Mouse (Mus musculus): Measurements from ENCODE around the gene Ppara. TPM values are rescaled to one million over a fixed set of nuclear protein-coding genes. Genes with fewer than 3 reads are reported as not detected.

Ppara gene
- polyA plus RNA-seq, 1 experiment from 2014 or later: 20.3 TPM

GRCm38 (mm10) chr15:85787482-85787881 lies 52.7 kb downstream of the Ppara start:
- Histone ChIP-seq H3K9ac (ENCODE audit: low read length) (no peak overlapping the region), H3K4me3 (ENCODE audit: low read length) (no peak overlapping the region), H3K4me1 (ENCODE audit: control insufficient read depth, insufficient read depth, low read length) (peaks cover 14% of the 10 kb centered on the region), H3K27ac (ENCODE audit: low read length) (no peak overlapping the region), H3K4me2 (ENCODE audit: low read depth, low read length) (no peak overlapping the region), H3K36me3 (ENCODE audit: control insufficient read depth, insufficient read depth) (peaks cover 7% of the 10 kb centered on the region), H3K27me3 (ENCODE audit: control insufficient read depth, insufficient read depth, low read length) (no peaks in the 10 kb centered on the region), H3K9me3 (replicated peaks; ENCODE audit: control insufficient read depth, low read length) (peaks cover 3% of the 10 kb centered on the region; the same call in 1 of the 2 replicates)
- ATAC-seq (replicated peaks; ENCODE audit: extremely low read depth, insufficient read depth, low FRiP score): no peak
- 91% methylated on average over 6 of the region's 6 CpGs for WGBS

- H3K27ac ChIP-seq (ENCODE audit: low read length): no peak overlapping the region
- H3K27me3 ChIP-seq (ENCODE audit: control insufficient read depth, insufficient read depth, low read length): no peaks in the 10 kb centered on the region
- H3K9ac ChIP-seq (ENCODE audit: low read length): no peak overlapping the region
- WGBS: 88% methylated on average over 4 of the region's 4 CpGs
- peaks cover 3% of the 10 kb centered on the region; the same call in 1 of the 2 replicates for H3K9me3 ChIP-seq (replicated peaks; ENCODE audit: control insufficient read depth, low read length)
- H3K4me2 ChIP-seq (ENCODE audit: low read depth, low read length): no peak overlapping the region
- no peak for ATAC-seq (replicated peaks; ENCODE audit: extremely low read depth, insufficient read depth, low FRiP score)
- H3K36me3 ChIP-seq (ENCODE audit: control insufficient read depth, insufficient read depth): peaks cover 7% of the 10 kb centered on the region
- peaks cover 17% of the 10 kb centered on the region for H3K4me1 ChIP-seq (ENCODE audit: control insufficient read depth, insufficient read depth, low read length)
- no peak overlapping the region for H3K4me3 ChIP-seq (ENCODE audit: low read length)
Measured at GRCm38 (mm10) chr15:85788051-85788450, 53.3 kb downstream of the Ppara start.

GRCm38 (mm10) chr15:85788633-85789032 lies 53.9 kb downstream of the Ppara start:
- peaks cover 17% of the 10 kb centered on the region for H3K4me1 ChIP-seq (ENCODE audit: control insufficient read depth, insufficient read depth, low read length)
- H3K9me3 ChIP-seq (replicated peaks; ENCODE audit: control insufficient read depth, low read length): no peaks in the 10 kb centered on the region
- no peak overlapping the region for H3K4me3 ChIP-seq (ENCODE audit: low read length)
- no peak overlapping the region for H3K4me2 ChIP-seq (ENCODE audit: low read depth, low read length)
- ATAC-seq (replicated peaks; ENCODE audit: extremely low read depth, insufficient read depth, low FRiP score): no peak
- H3K27ac ChIP-seq (ENCODE audit: low read length): 0 out of 2 replicates have a peak overlapping the region, but pooled peaks have one; percentile 3
- peaks cover 9% of the 10 kb centered on the region for H3K36me3 ChIP-seq (ENCODE audit: control insufficient read depth, insufficient read depth)
- no peaks in the 10 kb centered on the region for H3K27me3 ChIP-seq (ENCODE audit: control insufficient read depth, insufficient read depth, low read length)
- WGBS: 69% methylated on average over 16 of the region's 16 CpGs
- H3K9ac ChIP-seq (ENCODE audit: low read length): no peak overlapping the region

GRCm38 (mm10) chr15:85791449-85791848 lies 56.7 kb downstream of the Ppara start:
- WGBS: 79% methylated on average over 4 of the region's 4 CpGs
- H3K27ac ChIP-seq (ENCODE audit: low read length): no peak overlapping the region

GRCm38 (mm10) chr15:85792819-85793218 lies 58.0 kb downstream of the Ppara start:
- WGBS: 43% methylated on average over 1 of the region's 1 CpGs
- H3K4me3 ChIP-seq (ENCODE audit: low read length): no peak overlapping the region
- H3K27me3 ChIP-seq (ENCODE audit: control insufficient read depth, insufficient read depth, low read length): no peaks in the 10 kb centered on the region
- no peaks in the 10 kb centered on the region for H3K9me3 ChIP-seq (replicated peaks; ENCODE audit: control insufficient read depth, low read length)
- H3K9ac ChIP-seq (ENCODE audit: low read length): no peak overlapping the region
- peak overlapping the region; percentile 61 for H3K27ac ChIP-seq (ENCODE audit: low read length)
- peaks cover 20% of the 10 kb centered on the region for H3K36me3 ChIP-seq (ENCODE audit: control insufficient read depth, insufficient read depth)
- peaks cover 10% of the 10 kb centered on the region for H3K4me1 ChIP-seq (ENCODE audit: control insufficient read depth, insufficient read depth, low read length)
- ATAC-seq (replicated peaks; ENCODE audit: extremely low read depth, insufficient read depth, low FRiP score): peak; percentile 41; the same call in 1 of the 2 replicates
- H3K4me2 ChIP-seq (ENCODE audit: low read depth, low read length): no peak overlapping the region

More at GRCm38 (mm10) chr15:85791449-85791848, 56.7 kb downstream of the Ppara start:
- ATAC-seq (replicated peaks; ENCODE audit: extremely low read depth, insufficient read depth, low FRiP score): no peak
- H3K27me3 ChIP-seq (ENCODE audit: control insufficient read depth, insufficient read depth, low read length): no peaks in the 10 kb centered on the region
- peaks cover 16% of the 10 kb centered on the region for H3K4me1 ChIP-seq (ENCODE audit: control insufficient read depth, insufficient read depth, low read length)
- no peak overlapping the region for H3K4me3 ChIP-seq (ENCODE audit: low read length)
- no peak overlapping the region for H3K4me2 ChIP-seq (ENCODE audit: low read depth, low read length)
- no peak overlapping the region for H3K9ac ChIP-seq (ENCODE audit: low read length)
- no peaks in the 10 kb centered on the region for H3K9me3 ChIP-seq (replicated peaks; ENCODE audit: control insufficient read depth, low read length)
- peaks cover 20% of the 10 kb centered on the region for H3K36me3 ChIP-seq (ENCODE audit: control insufficient read depth, insufficient read depth)

GRCm38 (mm10) chr15:85795516-85795915 lies 60.7 kb downstream of the Ppara start:
- no peak overlapping the region for H3K4me3 ChIP-seq (ENCODE audit: low read length)
- 71% methylated on average over 6 of the region's 6 CpGs for WGBS
- peaks cover 26% of the 10 kb centered on the region for H3K36me3 ChIP-seq (ENCODE audit: control insufficient read depth, insufficient read depth)
- H3K4me1 ChIP-seq (ENCODE audit: control insufficient read depth, insufficient read depth, low read length): peaks cover 7% of the 10 kb centered on the region
- no peak overlapping the region for H3K4me2 ChIP-seq (ENCODE audit: low read depth, low read length)
- H3K27me3 ChIP-seq (ENCODE audit: control insufficient read depth, insufficient read depth, low read length): no peaks in the 10 kb centered on the region
- no peak overlapping the region for H3K9ac ChIP-seq (ENCODE audit: low read length)
- ATAC-seq (replicated peaks; ENCODE audit: extremely low read depth, insufficient read depth, low FRiP score): no peak
- no peaks in the 10 kb centered on the region for H3K9me3 ChIP-seq (replicated peaks; ENCODE audit: control insufficient read depth, low read length)
- no peak overlapping the region for H3K27ac ChIP-seq (ENCODE audit: low read length)

- H3K4me2 ChIP-seq (ENCODE audit: low read depth, low read length): no peak overlapping the region
- H3K27me3 ChIP-seq (ENCODE audit: control insufficient read depth, insufficient read depth, low read length): no peaks in the 10 kb centered on the region
- no peak overlapping the region for H3K9ac ChIP-seq (ENCODE audit: low read length)
- peaks cover 7% of the 10 kb centered on the region for H3K4me1 ChIP-seq (ENCODE audit: control insufficient read depth, insufficient read depth, low read length)
- peaks cover 20% of the 10 kb centered on the region for H3K36me3 ChIP-seq (ENCODE audit: control insufficient read depth, insufficient read depth)
- H3K27ac ChIP-seq (ENCODE audit: low read length): peak overlapping the region; percentile 34
- WGBS: 69% methylated on average over 8 of the region's 8 CpGs
- ATAC-seq (replicated peaks; ENCODE audit: extremely low read depth, insufficient read depth, low FRiP score): peak; percentile 32; the same call in 1 of the 2 replicates
- no peak overlapping the region for H3K4me3 ChIP-seq (ENCODE audit: low read length)
- no peaks in the 10 kb centered on the region for H3K9me3 ChIP-seq (replicated peaks; ENCODE audit: control insufficient read depth, low read length)
Measured at GRCm38 (mm10) chr15:85798676-85799075, 63.9 kb downstream of the Ppara start.

- Histone ChIP-seq H3K4me1 (ENCODE audit: control insufficient read depth, insufficient read depth, low read length) (peaks cover 7% of the 10 kb centered on the region), H3K4me2 (ENCODE audit: low read depth, low read length) (no peak overlapping the region), H3K9me3 (replicated peaks; ENCODE audit: control insufficient read depth, low read length) (no peaks in the 10 kb centered on the region), H3K4me3 (ENCODE audit: low read length) (no peak overlapping the region), H3K9ac (ENCODE audit: low read length) (no peak overlapping the region), H3K27ac (ENCODE audit: low read length) (peak overlapping the region; percentile 69), H3K27me3 (ENCODE audit: control insufficient read depth, insufficient read depth, low read length) (no peaks in the 10 kb centered on the region), H3K36me3 (ENCODE audit: control insufficient read depth, insufficient read depth) (peaks cover 11% of the 10 kb centered on the region; the same call in 1 of the 2 replicates)
- 0 out of 2 replicates have a peak, but pooled peaks have one; percentile 38 for ATAC-seq (replicated peaks; ENCODE audit: extremely low read depth, insufficient read depth, low FRiP score)
- 75% methylated on average over 2 of the region's 2 CpGs for WGBS
Measured at GRCm38 (mm10) chr15:85802931-85803330, 68.1 kb downstream of the Ppara start.

- WGBS: 61% methylated on average over 4 of the region's 4 CpGs
- no peak overlapping the region for H3K4me3 ChIP-seq (ENCODE audit: low read length)
- ATAC-seq (replicated peaks; ENCODE audit: extremely low read depth, insufficient read depth, low FRiP score): no peak
Measured at GRCm38 (mm10) chr15:85806886-85807285, 72.1 kb downstream of the Ppara start.

More at GRCm38 (mm10) chr15:85806886-85807285, 72.1 kb downstream of the Ppara start:
- no peaks in the 10 kb centered on the region for H3K9me3 ChIP-seq (replicated peaks; ENCODE audit: control insufficient read depth, low read length)
- no peak overlapping the region for H3K4me2 ChIP-seq (ENCODE audit: low read depth, low read length)
- no peak overlapping the region for H3K9ac ChIP-seq (ENCODE audit: low read length)
- H3K27me3 ChIP-seq (ENCODE audit: control insufficient read depth, insufficient read depth, low read length): no peaks in the 10 kb centered on the region
- no peak overlapping the region for H3K27ac ChIP-seq (ENCODE audit: low read length)
- peaks cover 3% of the 10 kb centered on the region; the same call in 1 of the 2 replicates for H3K36me3 ChIP-seq (ENCODE audit: control insufficient read depth, insufficient read depth)
- peaks cover 22% of the 10 kb centered on the region for H3K4me1 ChIP-seq (ENCODE audit: control insufficient read depth, insufficient read depth, low read length)

Measured in heart, embryonic 16.5 days (tissue).